Comparison of ENCODE assay signal across 8 mouse cellular contexts in genomic region chr7:68263346-68264027, GRCm38 (mm10). TPM values are rescaled to one million over a fixed set of nuclear protein-coding genes. Genes with fewer than 3 reads are reported as not detected.
DNase-seq lines count a peak whose midpoint lies in the region; ATAC-seq lines count a peak whose summit lies in the region.

No protein-coding gene starts in this region.

- peak overlapping the region; percentile 45 for H3K4me3 ChIP-seq in kidney, embryonic 16.5 days (ENCODE audit: low read length)
- peak overlapping the region; percentile 28 for H3K4me3 ChIP-seq in hindbrain, embryonic 13.5 days
- peak overlapping the region; percentile 34 for H3K4me3 ChIP-seq in midbrain, embryonic 13.5 days (replicated peaks)

- no peak for DNase-seq in kidney, adult 9 months
- DNase-seq in adrenal gland, adult 2 months = no peak
- DNase-seq in Muller cell, postnatal 12 days (ENCODE audit: inconsistent ontology term) = no peak

- 0 out of 2 replicates have a peak, but pooled peaks cover 4% of the 10 kb centered on the region for H3K27me3 ChIP-seq in kidney, embryonic 16.5 days (ENCODE audit: insufficient read depth, low read length)
- H3K27me3 ChIP-seq in hindbrain, embryonic 13.5 days = peaks cover 23% of the 10 kb centered on the region; the same call in 1 of the 2 replicates
- H3K27me3 ChIP-seq in midbrain, embryonic 13.5 days = peaks cover 26% of the 10 kb centered on the region

- peak overlapping the region; percentile 40; the same call in 1 of the 2 replicates for H3K27ac ChIP-seq in kidney, embryonic 16.5 days (ENCODE audit: low read length)
- no peak overlapping the region for H3K27ac ChIP-seq in hindbrain, embryonic 13.5 days
- H3K27ac ChIP-seq in midbrain, embryonic 13.5 days = no peak overlapping the region

- peak overlapping the region; percentile 77 for H3K4me2 ChIP-seq in kidney, embryonic 16.5 days (replicated peaks; ENCODE audit: low read depth, low read length)
- peak overlapping the region; percentile 65 for H3K4me2 ChIP-seq in hindbrain, embryonic 13.5 days
- H3K4me2 ChIP-seq in midbrain, embryonic 13.5 days (replicated peaks) = peak overlapping the region; percentile 59

- 40% methylated on average over 8 of the region's 8 CpGs for WGBS in kidney, embryonic 16.5 days
- WGBS in hindbrain, embryonic 13.5 days = 50% methylated on average over 8 of the region's 8 CpGs
- 54% methylated on average over 8 of the region's 8 CpGs for WGBS in midbrain, embryonic 13.5 days

- peak overlapping the region; percentile 39; the same call in 1 of the 2 replicates for H3K9ac ChIP-seq in kidney, embryonic 16.5 days (replicated peaks; ENCODE audit: low read length)
- H3K9ac ChIP-seq in hindbrain, embryonic 13.5 days = 0 out of 2 replicates have a peak overlapping the region, but pooled peaks have one; percentile 26
- H3K9ac ChIP-seq in midbrain, embryonic 13.5 days (replicated peaks) = no peak overlapping the region

- ATAC-seq in kidney, embryonic 16.5 days (ENCODE audit: low FRiP score, low TSS enrichment) = peak; percentile 49; the same call in 1 of the 2 replicates
- ATAC-seq in activated CD4-positive, CD25-positive, alpha-beta regulatory T cell, adult 4 months = peak; percentile 16
- no peak for ATAC-seq in hindbrain, embryonic 13.5 days (ENCODE audit: low FRiP score)
- ATAC-seq in midbrain, embryonic 13.5 days = peak; percentile 43; the same call in 1 of the 2 replicates
- no peak for ATAC-seq in cerebellum, adult (ENCODE audit: insufficient number of reproducible peaks, low FRiP score, low TSS enrichment)

- no peaks in the 10 kb centered on the region for H3K36me3 ChIP-seq in kidney, embryonic 16.5 days (ENCODE audit: insufficient read depth, low read length)
- no peaks in the 10 kb centered on the region for H3K36me3 ChIP-seq in hindbrain, embryonic 13.5 days
- no peaks in the 10 kb centered on the region for H3K36me3 ChIP-seq in midbrain, embryonic 13.5 days

- peaks cover 44% of the 10 kb centered on the region for H3K4me1 ChIP-seq in kidney, embryonic 16.5 days (ENCODE audit: insufficient read depth, low read length)
- peaks cover 25% of the 10 kb centered on the region for H3K4me1 ChIP-seq in hindbrain, embryonic 13.5 days (replicated peaks)
- peaks cover 19% of the 10 kb centered on the region for H3K4me1 ChIP-seq in midbrain, embryonic 13.5 days (replicated peaks)

- H3K9me3 ChIP-seq in kidney, embryonic 16.5 days (ENCODE audit: low read length) = no peaks in the 10 kb centered on the region
- no peaks in the 10 kb centered on the region for H3K9me3 ChIP-seq in hindbrain, embryonic 13.5 days
- H3K9me3 ChIP-seq in midbrain, embryonic 13.5 days = no peaks in the 10 kb centered on the region

RNA-seq across cellular contexts. Expression of gene Pgpep1l, which starts 0.5 kb away (rescaled TPM):
- not detected in 2 replicates for polyA plus RNA-seq in kidney, embryonic 16.5 days (2015; fragmentation: Nextera tagmentation; extraction: Ambion mirVana)
- 1 to 10 TPM; 3.6 to 4.4 TPM for polyA plus RNA-seq in activated CD4-positive, CD25-positive, alpha-beta regulatory T cell, adult 4 months (2017; shearing (Covaris generic))
- polyA plus RNA-seq in hindbrain, embryonic 13.5 days (2015; fragmentation: Nextera tagmentation; extraction: Ambion mirVana) = not detected in 2 replicates
- polyA plus RNA-seq in midbrain, embryonic 13.5 days (2015; fragmentation: Nextera tagmentation; extraction: Ambion mirVana) = not detected in 2 replicates
- not detected for total RNA-seq in adrenal gland, adult 2 months (2021)
- not detected in 2 replicates for polyA plus RNA-seq in adrenal gland, adult 2 months (2012; rRNA removed)

RNA-seq across cellular contexts. Expression of gene Fam169b, which starts 10.2 kb away (rescaled TPM):
- 1.1 and 1.5 TPM in 2 replicates for polyA plus RNA-seq in kidney, embryonic 16.5 days (2015; fragmentation: Nextera tagmentation; extraction: Ambion mirVana)
- 10 to 100 TPM; 85.3 to 95.2 TPM for polyA plus RNA-seq in activated CD4-positive, CD25-positive, alpha-beta regulatory T cell, adult 4 months (2017; shearing (Covaris generic))
- polyA plus RNA-seq in hindbrain, embryonic 13.5 days (2015; fragmentation: Nextera tagmentation; extraction: Ambion mirVana) = 0.14 TPM in 1 of 2 replicates, not detected in the other
- polyA plus RNA-seq in midbrain, embryonic 13.5 days (2015; fragmentation: Nextera tagmentation; extraction: Ambion mirVana) = 0.09 TPM in 1 of 2 replicates, not detected in the other
- total RNA-seq in adrenal gland, adult 2 months (2021) = not detected
- 0.04 and 0.07 TPM in 2 replicates for polyA plus RNA-seq in adrenal gland, adult 2 months (2012; rRNA removed)

Comparison
In these comparisons a context has a peak if more than half of its experiments do, and no peak if none do; other contexts are left out.
1. ATAC-seq: peak in kidney, embryonic 16.5 days (single experiment), activated CD4-positive, CD25-positive, alpha-beta regulatory T cell, adult 4 months (single experiment) and midbrain, embryonic 13.5 days (single experiment); none in hindbrain, embryonic 13.5 days (single experiment) and cerebellum, adult (single experiment).
2. RNA of gene Fam169b, which starts 10.2 kb away (polyA plus RNA-seq): 85.3 to 95.2 TPM in activated CD4-positive, CD25-positive, alpha-beta regulatory T cell, adult 4 months; 1.1 to 1.5 TPM in kidney, embryonic 16.5 days, 0.14 TPM in hindbrain, embryonic 13.5 days, 0.04 to 0.07 TPM in adrenal gland, adult 2 months and 0.09 TPM in midbrain, embryonic 13.5 days; every median in the first group is over 10 times any median in the second.
3. Peak in every context shown above with its lines, with median percentiles within 50 percentile points of each other: H3K4me2 ChIP-seq and H3K4me3 ChIP-seq.